Mouse (Mus musculus): ENCODE measurements around the gene 1700024B05Rik.
"Not testable (repeated sequence)": the region's sequence is repeated elsewhere in the genome, so short reads cannot be mapped to it uniquely, and the experiment has no call there.

Gene 1700024B05Rik

DNA sequence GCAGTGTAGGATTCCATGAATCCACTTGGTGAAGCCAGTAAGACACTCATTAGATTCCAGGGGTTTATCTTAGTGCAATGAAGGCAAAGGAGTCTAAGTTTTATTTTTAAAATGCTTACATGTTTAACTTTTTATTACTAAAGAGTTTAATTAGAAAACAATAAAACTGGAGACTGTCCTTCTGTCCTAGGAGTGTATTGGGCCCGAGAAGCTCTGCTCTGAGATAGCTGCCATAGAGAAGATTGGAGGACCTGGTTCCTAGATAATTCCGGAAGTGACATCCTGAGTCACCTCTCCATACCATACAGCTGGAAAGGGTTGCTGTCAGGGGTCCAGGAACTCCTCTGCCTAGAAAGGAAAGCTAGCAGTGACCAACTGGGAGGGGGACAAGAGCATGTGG is at the start of gene 1700024B05Rik:
Gene 1700024B05Rik (plus strand): TSS at position 301 of the 400 bp plus-strand sequence.
- DNase-seq = not testable (repeated sequence)

DNA sequence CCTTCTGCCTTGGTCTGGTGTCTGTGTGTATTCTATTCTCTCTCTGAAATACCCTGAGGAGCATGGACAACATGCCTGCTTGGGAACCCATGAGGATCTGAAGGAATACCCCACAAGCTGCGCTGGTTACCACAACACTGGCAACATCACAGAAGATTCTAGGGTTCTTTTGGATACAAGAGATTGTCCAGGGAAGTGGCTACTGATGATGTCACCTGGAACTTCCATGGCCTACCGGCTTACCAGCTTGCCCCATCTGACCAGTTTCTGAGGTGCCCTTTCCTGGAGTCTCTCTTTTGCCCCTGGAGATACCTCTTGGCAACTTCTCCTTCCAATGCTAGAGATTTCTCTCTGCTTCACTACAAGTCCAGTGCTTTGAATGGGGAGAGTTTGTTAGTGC is 36.6 kb upstream of the 1700024B05Rik start, which contains the start of gene Gm7980:
Gene Gm7980 (minus strand): TSS at position 101 of the 400 bp plus-strand sequence.
- DNase-seq = not testable (repeated sequence)

DNA sequence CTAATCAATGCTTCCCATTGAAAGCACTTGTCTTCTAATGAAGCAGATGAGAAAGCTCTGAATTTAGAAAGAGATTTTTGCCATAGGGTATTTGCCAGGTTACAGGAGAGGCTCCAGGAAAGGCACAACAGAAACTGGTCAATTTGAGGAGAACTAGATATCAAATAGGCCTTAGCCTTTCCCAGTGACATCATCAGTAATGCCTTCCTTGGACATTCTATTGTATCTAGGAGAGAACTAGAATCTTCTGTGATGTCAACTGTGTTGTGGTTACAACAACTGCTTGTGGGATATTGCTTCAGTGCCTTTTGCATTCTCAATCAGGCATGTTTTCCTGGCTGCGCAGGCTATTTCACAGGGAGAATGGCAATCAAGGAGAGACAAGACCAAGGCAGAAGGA is 19.1 kb upstream of the 1700024B05Rik start, which contains the start of gene 1700049E17Rik1:
Gene 1700049E17Rik1 (plus strand): TSS at position 301 of the 400 bp plus-strand sequence.
- DNase-seq = not testable (repeated sequence)

DNA sequence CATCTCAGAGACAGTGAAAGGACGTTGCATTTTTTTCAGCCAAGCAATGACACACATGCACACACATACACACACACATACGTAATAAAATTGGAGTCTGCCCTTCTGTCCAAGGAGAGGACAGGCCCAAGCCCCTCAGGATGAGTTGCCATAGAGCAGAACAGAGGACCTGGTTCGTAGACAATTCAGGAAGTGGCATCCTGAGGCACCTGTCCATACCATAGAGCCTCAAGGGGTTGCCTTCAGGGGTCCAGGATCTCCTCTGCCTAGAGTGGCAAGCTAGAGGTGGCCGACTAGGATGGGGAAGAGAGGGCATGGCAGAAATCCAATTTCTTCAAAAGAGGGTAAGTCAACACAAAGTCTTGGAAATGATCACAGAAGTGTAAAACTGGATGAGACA is 20.3 kb downstream of the 1700024B05Rik start:
- not testable (repeated sequence) for DNase-seq

DNA sequence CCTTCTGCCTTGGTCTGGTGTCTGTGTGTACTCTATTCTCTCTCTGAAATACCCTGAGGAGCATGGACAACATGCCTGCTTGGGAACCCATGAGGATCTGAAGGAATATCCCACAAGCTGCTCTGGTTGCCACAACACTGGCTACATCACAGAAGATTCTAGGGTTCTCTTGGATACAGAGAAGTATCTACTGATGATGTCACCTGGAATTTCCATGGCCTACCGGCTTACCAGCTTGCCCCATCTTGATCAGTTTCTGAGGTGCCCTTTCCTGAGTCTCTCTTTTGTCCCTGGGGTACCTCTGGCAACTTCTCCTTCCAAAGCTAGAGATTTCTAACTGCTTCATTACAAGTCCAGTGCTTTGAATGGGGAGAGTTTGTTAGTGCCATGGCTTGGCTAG is 24.0 kb downstream of the 1700024B05Rik start, which contains the start of gene Gm6401:
Gene Gm6401 (minus strand): TSS at position 101 of the 400 bp plus-strand sequence.
- not testable (repeated sequence) for DNase-seq

DNA sequence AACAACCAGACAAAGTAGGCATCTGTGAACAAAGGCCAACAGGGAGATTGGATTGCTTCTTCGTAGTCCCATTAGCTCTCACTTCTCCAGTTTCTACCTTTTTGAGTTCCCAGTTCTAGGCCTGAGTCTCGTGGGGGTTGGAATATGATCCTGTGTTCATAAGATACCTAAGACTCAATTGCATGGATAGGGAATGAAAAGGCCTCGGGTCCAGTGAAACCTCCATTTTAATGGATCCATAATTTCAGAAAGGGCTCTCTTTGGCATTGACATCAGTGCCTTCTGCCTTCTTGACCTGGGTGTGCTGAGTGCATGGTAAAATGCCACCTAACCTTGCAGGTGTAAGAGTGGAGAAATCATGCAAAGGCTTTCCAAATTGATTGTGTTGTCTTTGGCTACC is 24.8 kb downstream of the 1700024B05Rik start:
- DNase-seq = not testable (repeated sequence)

DNA sequence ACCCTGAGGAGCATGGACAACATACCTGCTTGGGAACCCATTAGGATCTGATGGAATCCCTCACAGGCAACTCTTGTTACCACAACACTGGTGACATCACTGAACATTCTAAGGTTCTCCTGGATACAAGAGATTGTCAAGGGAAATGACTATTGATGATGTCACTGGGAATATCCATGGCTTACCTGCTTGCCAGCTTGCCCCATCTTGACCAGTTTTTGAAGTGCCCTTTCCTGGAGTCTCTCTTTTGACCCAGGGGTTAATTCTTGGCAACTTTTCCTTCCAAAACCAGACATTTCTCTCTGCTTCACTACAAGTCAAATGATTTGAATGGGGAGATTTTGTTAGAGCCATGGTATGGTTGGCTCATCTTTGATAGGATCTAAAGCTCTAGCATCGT is 39.4 kb downstream of the 1700024B05Rik start, which contains the start of gene Gm3543:
Gene Gm3543 (minus strand): TSS at position 101 of the 400 bp plus-strand sequence.
- not testable (repeated sequence) for DNase-seq

Data from B cell, adult 2 months (primary cell).